Mouse (Mus musculus) neural tube, embryonic 14.5 days (tissue): ENCODE results near the gene Dennd4b. TPM values are rescaled to one million over a fixed set of nuclear protein-coding genes. Genes with fewer than 3 reads are reported as not detected.
A peak's percentile ranks its signal among the peaks of the same experiment; 100 is the strongest.
"Not testable (repeated sequence)": the region's sequence is repeated elsewhere in the genome, so short reads cannot be mapped to it uniquely, and the experiment has no call there.

ENCODE experiments used
- ATAC-seq: fragments of 200-750 bp; cut with Nextera tagmentation; 2 replicates; pipeline ENCODE4 v1.8.0; 2017; ENCODE audit warnings: low read depth, mild to moderate bottlenecking, moderate TSS enrichment, moderate library complexity
- H3K27ac ChIP-seq: fragments of 300-500 bp; sonication (generic); 2 replicates; pipeline ENCODE4 v1.5.1; 2014; ENCODE audit warnings: low read depth, mild to moderate bottlenecking, control low read depth, low read length, moderate library complexity, mixed read lengths
- H3K27me3 ChIP-seq: fragments of 300-500 bp; sonication (generic); 2 replicates; pipeline ENCODE4 v1.6.1; 2014; ENCODE audit warnings: low read length; ENCODE audit not compliant: control insufficient read depth, insufficient read depth
- H3K36me3 ChIP-seq: fragments of 300-500 bp; sonication (generic); 2 replicates; pipeline ENCODE4 v1.6.1; 2014; ENCODE audit warnings: low read length, mixed read lengths; ENCODE audit not compliant: control insufficient read depth, insufficient read depth
- H3K4me1 ChIP-seq: fragments of 300-500 bp; sonication (generic); 2 replicates; pipeline ENCODE4 v1.6.1; 2014; ENCODE audit warnings: low read length; ENCODE audit not compliant: control insufficient read depth, insufficient read depth
- H3K4me2 ChIP-seq: fragments of 300-500 bp; sonication (generic); 2 replicates; pipeline ENCODE4 v1.6.1; 2014; ENCODE audit warnings: mild to moderate bottlenecking, low read depth, low read length, control low read depth
- H3K4me3 ChIP-seq: fragments of 300-500 bp; sonication (generic); 2 replicates; pipeline ENCODE4 v1.5.1; 2014; ENCODE audit warnings: low read depth, low read length, control low read depth, mixed read lengths
- H3K9ac ChIP-seq: fragments of 300-500 bp; sonication (generic); replicated peaks from 2 replicates; pipeline ENCODE4 v1.6.1; 2014; ENCODE audit warnings: low read depth, mild to moderate bottlenecking, control low read depth, low read length, mixed read lengths
- H3K9me3 ChIP-seq: fragments of 300-500 bp; sonication (generic); 2 replicates; pipeline ENCODE4 v1.6.1; 2016; ENCODE audit warnings: low read length; ENCODE audit not compliant: control insufficient read depth
- WGBS: fragments of 180-500 bp; shearing (Covaris S2); extraction: QIAGEN DNeasy Blood & Tissue Kit; methylation state at CpG from one replicate; pipeline ENCODE4 v1.1.7; 2014; 5-methylcytosine and 5-hydroxymethylcytosine counted together
- polyA plus RNA-seq: library from polyadenylated mRNA; unstranded; fragments of >200 nt; fragmentation: Nextera tagmentation; extraction: Ambion mirVana; gene quantifications from 2 replicates; pipeline ENCODE4 v1.2.1, GENCODE M21; 2014

Dennd4b gene
- polyA plus RNA-seq, 1 experiment from 2014 or later, result 8.5 TPM

DNA sequence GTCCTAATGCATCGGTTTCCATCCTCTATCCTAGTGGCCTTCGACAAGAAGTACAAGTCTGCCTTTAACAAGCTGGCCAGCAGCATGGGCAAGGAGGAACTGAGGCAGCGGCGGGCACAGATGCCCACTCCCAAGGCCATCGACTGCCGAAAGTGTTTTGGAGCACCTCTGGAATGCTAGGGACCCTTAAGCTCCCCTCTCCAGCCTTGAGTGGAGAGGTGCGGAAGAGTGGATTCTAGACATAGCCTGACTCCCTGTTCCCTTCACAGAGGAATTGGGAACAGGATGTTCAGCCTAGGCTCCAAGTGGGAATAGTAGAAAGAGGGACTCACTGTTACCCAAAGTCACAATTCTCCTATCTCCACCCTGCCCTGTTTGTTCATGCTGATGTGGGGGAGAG, 14.8 kb downstream of the Dennd4b start:
- ATAC-seq, result no peak

GRCm38 (mm10) chr3:90280708-90281107, 15.7 kb downstream of the Dennd4b start:
- no peak overlapping the region for H3K4me3 ChIP-seq
- H3K4me1 ChIP-seq, result no peaks in the 10 kb centered on the region
- no peak overlapping the region for H3K27ac ChIP-seq
- H3K4me2 ChIP-seq, result no peak overlapping the region
- no peak overlapping the region for H3K9ac ChIP-seq
- peaks cover 19% of the 10 kb centered on the region for H3K36me3 ChIP-seq
- WGBS, result 81% methylated on average over 9 of the region's 9 CpGs
- no peak for ATAC-seq
- H3K27me3 ChIP-seq, result no peaks in the 10 kb centered on the region
- H3K9me3 ChIP-seq, result no peaks in the 10 kb centered on the region

More for the DNA sequence above, 14.8 kb downstream of the Dennd4b start:
- no peak overlapping the region for H3K27ac ChIP-seq
- no peaks in the 10 kb centered on the region for H3K9me3 ChIP-seq
- no peaks in the 10 kb centered on the region for H3K4me1 ChIP-seq
- H3K27me3 ChIP-seq, result no peaks in the 10 kb centered on the region
- H3K36me3 ChIP-seq, result peaks cover 24% of the 10 kb centered on the region
- WGBS, result 96% methylated on average over 7 of the region's 7 CpGs
- no peak overlapping the region for H3K4me2 ChIP-seq
- H3K9ac ChIP-seq, result no peak overlapping the region
- no peak overlapping the region for H3K4me3 ChIP-seq

- 96% methylated on average over 2 of the region's 2 CpGs for WGBS
- H3K4me1 ChIP-seq, result no peaks in the 10 kb centered on the region
- H3K27ac ChIP-seq, result no peak overlapping the region
These were observed 19.2 kb downstream of the Dennd4b start for GRCm38 (mm10) chr3:90284150-90284549.

DNA sequence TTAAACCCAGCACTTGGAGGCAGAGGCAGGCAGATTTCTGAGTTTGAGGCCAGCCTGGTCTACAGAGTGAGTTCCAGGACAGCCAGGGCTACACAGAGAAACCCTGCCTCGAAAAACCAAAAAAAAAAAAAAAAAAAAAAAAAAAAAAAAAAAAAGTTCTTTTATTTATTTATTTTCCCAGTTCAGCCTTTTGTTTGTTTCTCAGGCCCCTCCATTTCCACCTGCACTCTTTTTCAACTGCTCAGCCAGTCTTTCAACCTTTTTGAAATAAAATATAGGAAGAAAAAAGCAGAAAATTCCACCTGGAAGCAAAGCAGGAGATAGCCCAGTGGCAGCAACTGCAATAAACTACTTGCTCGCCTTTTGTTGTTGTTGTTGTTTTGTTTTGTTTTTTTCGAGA, 24.4 kb downstream of the Dennd4b start:
- H3K36me3 ChIP-seq, ATAC-seq, H3K4me3 ChIP-seq, H3K4me1 ChIP-seq, H3K9me3 ChIP-seq, H3K27ac ChIP-seq, H3K27me3 ChIP-seq, H3K9ac ChIP-seq, H3K4me2 ChIP-seq: not testable (repeated sequence)
- WGBS, result 68% methylated on average over 2 of the region's 3 CpGs

More at GRCm38 (mm10) chr3:90284150-90284549, 19.2 kb downstream of the Dennd4b start:
- Histone ChIP-seq H3K4me3 (no peak overlapping the region), H3K4me2 (no peak overlapping the region), H3K9me3 (no peaks in the 10 kb centered on the region), H3K9ac (no peak overlapping the region), H3K36me3 (peaks cover 6% of the 10 kb centered on the region), H3K27me3 (no peaks in the 10 kb centered on the region)
- no peak for ATAC-seq

GRCm38 (mm10) chr3:90290602-90291001, 25.6 kb downstream of the Dennd4b start:
- no peak overlapping the region for H3K4me2 ChIP-seq
- H3K27ac ChIP-seq, result no peak overlapping the region
- H3K9ac ChIP-seq, result no peak overlapping the region
- no peaks in the 10 kb centered on the region for H3K36me3 ChIP-seq
- no peaks in the 10 kb centered on the region for H3K9me3 ChIP-seq
- WGBS, result 83% methylated on average over 1 of the region's 1 CpGs
- no peaks in the 10 kb centered on the region for H3K27me3 ChIP-seq
- H3K4me1 ChIP-seq, result peaks cover 15% of the 10 kb centered on the region
- no peak for ATAC-seq
- no peak overlapping the region for H3K4me3 ChIP-seq

- Histone ChIP-seq H3K9ac (peak overlapping the region; percentile 76), H3K27ac (peak overlapping the region; percentile 93), H3K9me3 (no peaks in the 10 kb centered on the region), H3K4me2 (peak overlapping the region; percentile 65), H3K4me3 (peak overlapping the region; percentile 55), H3K4me1 (peaks cover 18% of the 10 kb centered on the region), H3K27me3 (no peaks in the 10 kb centered on the region), H3K36me3 (no peaks in the 10 kb centered on the region)
- 38% methylated on average over 2 of the region's 2 CpGs for WGBS
- no peak for ATAC-seq
These were observed 27.0 kb downstream of the Dennd4b start for GRCm38 (mm10) chr3:90291982-90292344.

GRCm38 (mm10) chr3:90292345-90293275, 27.6 kb downstream of the Dennd4b start, which contains the start of gene Gatad2b:
TSS of gene Gatad2b (plus strand) at chr3:90293178.
- peak within 1 kb of the TSS; percentile 79 for H3K4me2 ChIP-seq
- no peaks in the 10 kb centered on the region for H3K27me3 ChIP-seq
- peaks cover 18% of the 10 kb centered on the region for H3K4me1 ChIP-seq
- H3K9ac ChIP-seq, result peak within 1 kb of the TSS; percentile 92
- under 1% methylated on average over 44 of the region's 47 CpGs for WGBS
- no peaks in the 10 kb centered on the region for H3K9me3 ChIP-seq
- no peaks in the 10 kb centered on the region for H3K36me3 ChIP-seq
- peak; percentile 99 for ATAC-seq
- H3K27ac ChIP-seq, result peak within 1 kb of the TSS; percentile 96
- H3K4me3 ChIP-seq, result peak within 1 kb of the TSS; percentile 83

GRCm38 (mm10) chr3:90293352-90294063, 28.5 kb downstream of the Dennd4b start:
- Histone ChIP-seq H3K36me3 (no peaks in the 10 kb centered on the region), H3K9ac (peak overlapping the region; percentile 92), H3K27me3 (no peaks in the 10 kb centered on the region), H3K9me3 (no peaks in the 10 kb centered on the region), H3K27ac (peak overlapping the region; percentile 96), H3K4me2 (peak overlapping the region; percentile 79), H3K4me1 (peaks cover 18% of the 10 kb centered on the region), H3K4me3 (peak overlapping the region; percentile 83)
- WGBS, result 0% methylated on average over 17 of the region's 68 CpGs
- ATAC-seq, result peak; percentile 35

DNA sequence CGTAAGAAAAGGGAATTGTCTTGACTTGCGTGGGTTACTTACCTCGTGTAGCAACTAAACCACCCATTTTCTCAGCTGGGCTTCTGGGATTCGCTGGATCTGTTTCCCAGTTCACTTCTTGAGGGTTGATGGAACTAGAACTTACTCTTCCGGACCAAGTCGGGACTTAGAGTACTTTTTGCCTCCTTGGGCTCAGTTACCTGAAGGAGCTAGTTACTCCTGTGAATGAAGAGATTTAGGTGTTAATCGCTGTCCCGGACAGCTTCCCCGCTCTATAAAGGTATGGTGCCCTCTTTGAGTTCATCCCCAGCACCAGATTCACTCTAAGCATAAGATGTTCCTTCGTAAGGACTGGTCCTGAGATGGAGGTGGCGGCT, 29.1 kb downstream of the Dennd4b start:
- ATAC-seq, result no peak
- H3K4me2 ChIP-seq, result peak overlapping the region; percentile 79

More for the DNA sequence above, 29.1 kb downstream of the Dennd4b start:
- no peaks in the 10 kb centered on the region for H3K36me3 ChIP-seq
- 2% methylated on average over 11 of the region's 11 CpGs for WGBS
- no peaks in the 10 kb centered on the region for H3K9me3 ChIP-seq
- H3K27ac ChIP-seq, result no peak overlapping the region
- peaks cover 18% of the 10 kb centered on the region for H3K4me1 ChIP-seq
- H3K9ac ChIP-seq, result peak overlapping the region; percentile 92
- H3K27me3 ChIP-seq, result no peaks in the 10 kb centered on the region
- H3K4me3 ChIP-seq, result peak overlapping the region; percentile 83
